Mouse (Mus musculus): ENCODE results near the gene Wdr18. TPM values are rescaled to one million over a fixed set of nuclear protein-coding genes. Genes with fewer than 3 reads are reported as not detected.
A peak's percentile ranks its signal among the peaks of the same experiment; 100 is the strongest.

Wdr18 gene
- 10 to 100 TPM; 42.6 to 45.3 TPM for total RNA-seq (2021)
- long read RNA-seq, experiment 1, transcript Wdr18-201 (10 exons, 3,911 nt), result major isoform, 110 of 134 reads
- long read RNA-seq, experiment 1, partial matches to known transcripts, result 5 of 134 reads
- long read RNA-seq, experiment 1, other reads (novel, unspliced or antisense), result 19 of 134 reads
- long read RNA-seq, experiment 2, transcript Wdr18-201 (10 exons, 3,911 nt), result major isoform, 144 of 175 reads
- long read RNA-seq, experiment 2, partial matches to known transcripts, result 5 of 175 reads
- long read RNA-seq, experiment 2, other reads (novel, unspliced or antisense), result 23 of 175 reads

- peak; percentile 97 to 99 for DNase-seq (ENCODE audit: low spot score in 2 of 2)
Measured at GRCm38 (mm10) chr10:79959847-79960601, at the start of gene Wdr18. Gene Wdr18, plus strand, starts transcription at chr10:79960152.

- no peak for DNase-seq (ENCODE audit: low spot score in 2 of 2)
Measured at GRCm38 (mm10) chr10:79910556-79910955, 49.4 kb upstream of the Wdr18 start, which contains the start of gene Gm26602. Gene Gm26602, plus strand, starts transcription at chr10:79910856.

GRCm38 (mm10) chr10:79912412-79912811 lies 47.5 kb upstream of the Wdr18 start:
- DNase-seq (ENCODE audit: low spot score in 2 of 2), result no peak

GRCm38 (mm10) chr10:79914131-79914947 lies 45.6 kb upstream of the Wdr18 start:
- no peak for DNase-seq (ENCODE audit: low spot score in 2 of 2)

- DNase-seq (ENCODE audit: low spot score in 2 of 2), result no peak
Measured at GRCm38 (mm10) chr10:79914948-79915596, 44.9 kb upstream of the Wdr18 start.

- no peak for DNase-seq (ENCODE audit: low spot score in 2 of 2)
Measured at GRCm38 (mm10) chr10:79916081-79916480, 43.9 kb upstream of the Wdr18 start.

GRCm38 (mm10) chr10:79916808-79917531 lies 43.0 kb upstream of the Wdr18 start, which contains the start of gene Kiss1r:
Gene Kiss1r, plus strand, starts transcription at chr10:79916971.
- peak; percentile 73 to 77 for DNase-seq (ENCODE audit: low spot score in 2 of 2)

GRCm38 (mm10) chr10:79917532-79918100 lies 42.3 kb upstream of the Wdr18 start:
- DNase-seq (ENCODE audit: low spot score in 2 of 2), result no peak

GRCm38 (mm10) chr10:79918231-79919078 lies 41.5 kb upstream of the Wdr18 start:
- no peak for DNase-seq (ENCODE audit: low spot score in 2 of 2)

GRCm38 (mm10) chr10:79919251-79919849 lies 40.6 kb upstream of the Wdr18 start:
- DNase-seq (ENCODE audit: low spot score in 2 of 2), result no peak

- no peak for DNase-seq (ENCODE audit: low spot score in 2 of 2)
Measured at GRCm38 (mm10) chr10:79920056-79920890, 39.7 kb upstream of the Wdr18 start.

GRCm38 (mm10) chr10:79920958-79921535 lies 38.9 kb upstream of the Wdr18 start, which contains the start of gene R3hdm4:
Gene R3hdm4, minus strand, starts transcription at chr10:79921208.
- DNase-seq (ENCODE audit: low spot score in 2 of 2), result no peak

GRCm38 (mm10) chr10:79921572-79921971 lies 38.4 kb upstream of the Wdr18 start:
- no peak for DNase-seq (ENCODE audit: low spot score in 2 of 2)

- peak; percentile 86 to 87 for DNase-seq (ENCODE audit: low spot score in 2 of 2)
Measured at GRCm38 (mm10) chr10:79924998-79925784, 34.8 kb upstream of the Wdr18 start.

- no peak for DNase-seq (ENCODE audit: low spot score in 2 of 2)
Measured at GRCm38 (mm10) chr10:79925785-79926490, 34.0 kb upstream of the Wdr18 start.
